Mouse (Mus musculus) MEL (cell line): ENCODE results near the gene Klhl31. TPM values are rescaled to one million over a fixed set of nuclear protein-coding genes. Genes with fewer than 3 reads are reported as not detected.

ENCODE experiments used
- DNase-seq: peaks from one replicate; pipeline ENCODE4 v3.0.0; 2011; ENCODE audit warnings: low read depth, low spot score
- H3K27ac ChIP-seq: 2 replicates; pipeline ENCODE4 v1.5.1; 2012; ENCODE audit warnings: low read depth, mild to moderate bottlenecking, control low read depth, low read length, moderate library complexity; ENCODE audit not compliant: control insufficient read depth
- H3K27me3 ChIP-seq, 2 experiments: fragments of 150-350 bp in 1 of 2; sonication (generic) in 1 of 2; 2 replicates each; pipeline ENCODE4 v1.6.1; 2012; ENCODE audit warnings: low read length in 2 of 2, mild to moderate bottlenecking in 2 of 2, improper control_type of control experiment in 1 of 2, moderate library complexity in 1 of 2; ENCODE audit not compliant: insufficient read depth in 2 of 2, control insufficient read depth in 1 of 2
- H3K36me3 ChIP-seq, 2 experiments: 2 replicates each; pipeline ENCODE4 v1.6.1; 2012 to 2014; ENCODE audit warnings: low read length in 2 of 2, improper control_type of control experiment in 1 of 2, inconsistent platforms in 1 of 2, mild to moderate bottlenecking in 1 of 2; ENCODE audit not compliant: insufficient read depth in 2 of 2, control insufficient read depth in 1 of 2
- H3K4me1 ChIP-seq, 2 experiments: fragments of 150-350 bp in 1 of 2; sonication (generic) in 1 of 2; 2 replicates each; pipeline ENCODE4 v1.6.1; 2012; ENCODE audit warnings: low read length in 2 of 2, improper control_type of control experiment in 1 of 2, mild to moderate bottlenecking in 1 of 2; ENCODE audit not compliant: insufficient read depth in 2 of 2, control insufficient read depth in 1 of 2
- H3K4me3 ChIP-seq, 2 experiments: fragments of 150-350 bp in 1 of 2; sonication (generic) in 1 of 2; 2 replicates each; pipeline ENCODE4 v1.5.1; 2012; ENCODE audit warnings: low read depth in 2 of 2, low read length in 2 of 2, mild to moderate bottlenecking in 2 of 2, moderate library complexity in 2 of 2, control low read depth in 1 of 2, improper control_type of control experiment in 1 of 2; ENCODE audit not compliant: control insufficient read depth in 1 of 2, insufficient read depth in 1 of 2
- H3K79me2 ChIP-seq: 2 replicates; pipeline ENCODE4 v1.6.1; 2012; ENCODE audit warnings: mild to moderate bottlenecking, low read length, moderate library complexity; ENCODE audit not compliant: control insufficient read depth, poor library complexity, insufficient read depth
- H3K9ac ChIP-seq: 2 replicates; pipeline ENCODE4 v1.6.1; 2012; ENCODE audit warnings: low read depth, mild to moderate bottlenecking, control low read depth, low read length, moderate library complexity; ENCODE audit not compliant: control insufficient read depth, poor library complexity, severe bottlenecking
- H3K9me3 ChIP-seq: fragments of 150-350 bp; sonication (generic); replicated peaks from 2 replicates; pipeline ENCODE4 v1.6.1; 2012; ENCODE audit warnings: mild to moderate bottlenecking, low read length, improper control_type of control experiment, moderate library complexity; ENCODE audit not compliant: insufficient read depth
- CHD2 ChIP-seq: IDR thresholded peaks from 2 replicates; pipeline ENCODE4 v1.6.1; 2011; ENCODE audit warnings: low read length, improper control_type of control experiment
- CTCF ChIP-seq, 3 experiments: IDR thresholded peaks in 2 of 3; conservative IDR thresholded peaks in 1 of 3; 2 replicates each; pipeline ENCODE4 v1.5.1; 2011 to 2012; ENCODE audit warnings: low read length in 3 of 3, low read depth in 2 of 3, mild to moderate bottlenecking in 2 of 3, improper control_type of control experiment in 1 of 3, inconsistent platforms in 1 of 3, mixed read lengths in 1 of 3, moderate library complexity in 1 of 3; ENCODE audit not compliant: control insufficient read depth in 1 of 3, insufficient read depth in 1 of 3, poor library complexity in 1 of 3, severe bottlenecking in 1 of 3
- ELF1 ChIP-seq: IDR thresholded peaks from 2 replicates; pipeline ENCODE4 v1.6.1; 2014; ENCODE audit warnings: low read depth, mild to moderate bottlenecking, inconsistent platforms, low read length, improper control_type of control experiment, moderate library complexity
- EP300 ChIP-seq, 2 experiments: IDR thresholded peaks; 2 replicates each; pipeline ENCODE4 v1.6.1; 2011; ENCODE audit warnings: improper control_type of control experiment in 2 of 2, low read length in 2 of 2, low read depth in 1 of 2, mild to moderate bottlenecking in 1 of 2
- GABPA ChIP-seq: IDR thresholded peaks from 2 replicates; pipeline ENCODE4 v1.6.1; 2012; ENCODE audit warnings: low read depth, mild to moderate bottlenecking, inconsistent platforms, low read length, improper control_type of control experiment, moderate library complexity
- GATA1 ChIP-seq: IDR thresholded peaks from 2 replicates; pipeline ENCODE4 v1.6.1; 2011; ENCODE audit warnings: low read depth, low read length, improper control_type of control experiment
- HCFC1 ChIP-seq: IDR thresholded peaks from 2 replicates; pipeline ENCODE4 v1.6.1; 2012; ENCODE audit warnings: low read depth, mild to moderate bottlenecking, inconsistent platforms, low read length, improper control_type of control experiment, moderate library complexity
- MAFK ChIP-seq: IDR thresholded peaks from 2 replicates; pipeline ENCODE4 v1.6.1; 2011; ENCODE audit warnings: low read depth, mild to moderate bottlenecking, low read length, improper control_type of control experiment, borderline replicate concordance
- MEF2A ChIP-seq: IDR thresholded peaks from 2 replicates; pipeline ENCODE4 v1.6.1; 2014; ENCODE audit warnings: low read depth, mild to moderate bottlenecking, inconsistent platforms, low read length, improper control_type of control experiment; ENCODE audit not compliant: poor library complexity, insufficient replicate concordance, severe bottlenecking; ENCODE audit errors: extremely low read depth
- POLR2A ChIP-seq, 2 experiments: IDR thresholded peaks; 2 replicates each; pipeline ENCODE4 v1.6.1; 2011 to 2012; ENCODE audit warnings: low read length in 2 of 2, mild to moderate bottlenecking in 2 of 2, control low read depth in 1 of 2, improper control_type of control experiment in 1 of 2, low read depth in 1 of 2, moderate library complexity in 1 of 2; ENCODE audit not compliant: control insufficient read depth in 1 of 2, insufficient read depth in 1 of 2, poor library complexity in 1 of 2
- POLR2AphosphoS5 ChIP-seq: IDR thresholded peaks from 2 replicates; pipeline ENCODE4 v1.6.1; 2012; ENCODE audit warnings: low read depth, borderline replicate concordance, mild to moderate bottlenecking, inconsistent platforms, low read length, moderate library complexity, mixed read lengths
- RAD21 ChIP-seq: IDR thresholded peaks from 2 replicates; pipeline ENCODE4 v1.6.1; 2011; ENCODE audit warnings: mild to moderate bottlenecking, low read depth, low read length, improper control_type of control experiment
- SIN3A ChIP-seq: IDR thresholded peaks from 2 replicates; pipeline ENCODE4 v1.6.1; 2012; ENCODE audit warnings: low read length, improper control_type of control experiment, inconsistent platforms
- SMC3 ChIP-seq: IDR thresholded peaks from 2 replicates; pipeline ENCODE4 v1.6.1; 2011; ENCODE audit warnings: low read depth, low read length, improper control_type of control experiment
- TBP ChIP-seq: IDR thresholded peaks from 2 replicates; pipeline ENCODE4 v1.8.0; 2011; ENCODE audit warnings: low read depth, low read length, improper control_type of control experiment
- UBTF ChIP-seq: IDR thresholded peaks from 2 replicates; pipeline ENCODE4 v1.6.1; 2012; ENCODE audit warnings: low read depth, mild to moderate bottlenecking, inconsistent platforms, low read length, improper control_type of control experiment, moderate library complexity, borderline replicate concordance; ENCODE audit not compliant: insufficient read depth
- USF1 ChIP-seq: IDR thresholded peaks from 2 replicates; pipeline ENCODE4 v1.6.1; 2014; ENCODE audit warnings: low read depth, mild to moderate bottlenecking, inconsistent platforms, low read length, improper control_type of control experiment, moderate library complexity
- ZKSCAN1 ChIP-seq: IDR thresholded peaks from 2 replicates; pipeline ENCODE4 v1.6.1; 2012; ENCODE audit warnings: low read depth, mild to moderate bottlenecking, inconsistent platforms, low read length, improper control_type of control experiment, moderate library complexity
- ZNF384 ChIP-seq: IDR thresholded peaks from 2 replicates; pipeline ENCODE4 v1.6.1; 2012; ENCODE audit warnings: low read depth, mild to moderate bottlenecking, inconsistent platforms, low read length, improper control_type of control experiment
- polyA plus RNA-seq, 2 experiments: library from polyadenylated mRNA; stranded (reverse) in 1 of 2; unstranded in 1 of 2; fragments of >175 nt in 1 of 2; fragments of >200 nt in 1 of 2; gene quantifications; 2 replicates each; pipeline versions ENCODE4 v1.2.1 to v1.2.4; 2012; ENCODE audit warnings: low replicate concordance in 2 of 2, low read depth in 1 of 2; ENCODE audit not compliant: insufficient read length in 2 of 2, insufficient read depth in 1 of 2, missing spikeins in 1 of 2
- total RNA-seq: library from RNA; depleted of rRNA; stranded (reverse); fragments of 300-350 nt; gene quantifications from 2 replicates; pipeline ENCODE4 v1.2.3, GENCODE M21; 2012; rRNA removed

The Klhl31 gene
- total RNA-seq (not detected in 2 replicates), polyA plus RNA-seq (not detected)

DNA sequence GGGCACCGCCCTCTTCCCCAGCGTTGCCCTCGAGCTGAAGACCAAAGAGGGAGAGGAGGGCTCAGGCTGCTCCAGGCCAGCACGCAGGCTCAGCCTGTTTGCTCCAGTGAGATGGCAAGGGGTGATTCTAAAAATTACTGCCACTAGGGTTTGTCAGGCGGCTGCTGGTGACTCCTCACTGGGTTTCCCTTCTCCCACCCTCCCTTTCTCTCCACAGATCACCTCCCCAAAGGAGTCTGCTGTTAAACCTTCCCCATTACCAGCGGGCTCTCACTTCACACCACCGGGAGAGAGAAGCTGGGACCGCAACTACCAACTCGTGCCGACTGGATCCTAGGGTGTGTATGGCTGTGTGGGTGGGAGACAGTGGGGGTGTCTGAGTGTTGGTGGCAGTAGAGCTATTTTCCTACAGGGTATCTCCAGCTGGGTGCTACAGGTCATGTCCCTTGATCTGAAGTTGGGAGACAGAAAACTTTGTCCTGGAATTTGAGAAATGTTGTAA is at the start of gene Klhl31:
Klhl31 (plus strand) TSS at position 51 of the 502 bp plus-strand sequence.
- DNase-seq: no peak
- Histone ChIP-seq H3K9ac (no peak within 1 kb of the TSS), H3K27me3 (peaks cover 2 to 9% of the 10 kb centered on the region in 2 experiments; a peak in 3 of 4 replicates), H3K4me3 (no peak within 1 kb of the TSS), H3K27ac (no peak within 1 kb of the TSS), H3K79me2 (no peaks in the 10 kb centered on the region), H3K4me1 (no peaks in the 10 kb centered on the region), H3K9me3 (no peaks in the 10 kb centered on the region), H3K36me3 (no peaks in the 10 kb centered on the region)
- TF ChIP-seq RAD21: no peak
- TF ChIP-seq CTCF (IDR thresholded peaks at IDR 0.05 in 2 of 3, conservative IDR thresholded peaks at IDR 0.05 in 1 of 3; ENCODE audit: control insufficient read depth in 1 of 3, insufficient read depth in 1 of 3, low read depth in 2 of 3, low read length in 3 of 3, poor library complexity in 1 of 3, severe bottlenecking in 1 of 3): no peak
- TF ChIP-seq CHD2: no peak
- TF ChIP-seq ZKSCAN1: no peak

DNA sequence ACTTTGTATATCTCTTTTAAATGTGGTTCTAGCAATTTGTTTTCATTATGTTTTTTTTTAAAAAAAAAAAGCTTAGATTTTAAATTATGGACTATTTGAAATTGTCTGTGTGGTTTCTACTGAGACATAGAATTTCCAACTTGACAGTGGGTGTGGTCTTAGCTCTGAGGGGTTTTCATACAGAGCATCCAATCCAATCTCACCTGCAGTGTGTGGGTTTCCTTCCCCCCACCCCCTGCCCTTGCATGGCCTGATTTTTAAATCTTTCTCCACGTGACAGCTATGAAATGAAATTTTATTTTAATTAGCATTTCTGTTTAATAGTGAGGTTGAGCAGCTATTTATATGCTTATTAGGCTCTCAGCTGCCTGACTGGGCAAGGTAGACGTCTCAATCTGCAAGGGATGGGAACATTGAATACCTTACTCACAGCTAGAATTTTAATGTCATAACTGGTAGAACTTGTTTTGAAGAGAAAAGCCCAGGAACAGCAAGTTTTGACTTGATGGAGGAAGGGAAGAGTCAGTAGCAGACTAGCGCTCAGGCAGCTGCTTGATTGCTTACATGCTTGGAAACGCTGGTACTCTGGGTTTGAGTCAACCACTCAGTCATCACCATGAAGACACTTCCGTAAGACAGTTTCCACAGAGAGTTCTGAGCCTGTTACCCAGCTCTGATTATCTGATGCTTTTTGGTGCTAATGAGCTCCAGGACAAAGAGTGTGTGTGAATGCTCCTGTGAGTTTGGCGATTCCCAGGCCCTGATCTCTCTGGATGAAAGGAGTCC is 49.3 kb upstream of the Klhl31 start:
- Histone ChIP-seq H3K9ac (no peak overlapping the region), H3K4me3 (no peak overlapping the region), H3K27me3 (peaks cover 0 to 2% of the 10 kb centered on the region in 2 experiments), H3K4me1 (peaks cover 0 to 3% of the 10 kb centered on the region in 2 experiments; a peak in 1 of 4 replicates), H3K79me2 (no peaks in the 10 kb centered on the region), H3K27ac (no peak overlapping the region), H3K36me3 (no peaks in the 10 kb centered on the region), H3K9me3 (no peaks in the 10 kb centered on the region)
- no peak for DNase-seq
- no peak for TF ChIP-seq POLR2AphosphoS5
- TF ChIP-seq ELF1: no peak
- TF ChIP-seq CTCF (IDR thresholded peaks at IDR 0.05 in 2 of 3, conservative IDR thresholded peaks at IDR 0.05 in 1 of 3; ENCODE audit: control insufficient read depth in 1 of 3, insufficient read depth in 1 of 3, low read depth in 2 of 3, low read length in 3 of 3, poor library complexity in 1 of 3, severe bottlenecking in 1 of 3): no peak
- no peak for TF ChIP-seq EP300 (IDR thresholded peaks at IDR 0.05; ENCODE audit: low read depth in 1 of 2, low read length in 2 of 2)
- TF ChIP-seq HCFC1: no peak
- no peak for TF ChIP-seq USF1
- TF ChIP-seq MAFK: no peak
- TF ChIP-seq MEF2A: no peak
- no peak for TF ChIP-seq TBP
- no peak for TF ChIP-seq GATA1
- TF ChIP-seq SMC3: no peak
- no peak for TF ChIP-seq POLR2A (IDR thresholded peaks at IDR 0.05; ENCODE audit: control insufficient read depth in 1 of 2, insufficient read depth in 1 of 2, low read depth in 1 of 2, low read length in 2 of 2, poor library complexity in 1 of 2)
- no peak for TF ChIP-seq SIN3A
- no peak for TF ChIP-seq GABPA
- no peak for TF ChIP-seq UBTF
- TF ChIP-seq ZNF384: no peak
